Mouse (Mus musculus): ENCODE results near the gene Abcc6. TPM values are rescaled to one million over a fixed set of nuclear protein-coding genes. Genes with fewer than 3 reads are reported as not detected.

Abcc6 gene
- total RNA-seq, 2 experiments from 2014 or later: not detected

GRCm38 (mm10) chr7:46029299-46030144, 580 bp downstream of the Abcc6 start:
- ATAC-seq (replicated peaks; ENCODE audit: low FRiP score, poor library complexity, severe bottlenecking): no peak

GRCm38 (mm10) chr7:46028681-46029080, 1.4 kb downstream of the Abcc6 start:
- ATAC-seq (replicated peaks; ENCODE audit: low FRiP score, poor library complexity, severe bottlenecking): no peak

GRCm38 (mm10) chr7:46025436-46025835, 4.7 kb downstream of the Abcc6 start:
- no peak for ATAC-seq (replicated peaks; ENCODE audit: low FRiP score, poor library complexity, severe bottlenecking)

- ATAC-seq (replicated peaks; ENCODE audit: low FRiP score, poor library complexity, severe bottlenecking): no peak
Measured at GRCm38 (mm10) chr7:46021951-46022350, 8.2 kb downstream of the Abcc6 start.

- no peak for ATAC-seq (replicated peaks; ENCODE audit: low FRiP score, poor library complexity, severe bottlenecking)
Measured at GRCm38 (mm10) chr7:46019594-46019993, 10.5 kb downstream of the Abcc6 start.

GRCm38 (mm10) chr7:46013266-46014010, 16.7 kb downstream of the Abcc6 start:
- no peak for ATAC-seq (replicated peaks; ENCODE audit: low FRiP score, poor library complexity, severe bottlenecking)

- ATAC-seq (replicated peaks; ENCODE audit: low FRiP score, poor library complexity, severe bottlenecking): no peak
Measured at GRCm38 (mm10) chr7:46012121-46012520, 18.0 kb downstream of the Abcc6 start.

GRCm38 (mm10) chr7:46009578-46009977, 20.5 kb downstream of the Abcc6 start:
- 0 out of 2 replicates have a peak, but pooled peaks have one; percentile 44 for ATAC-seq (replicated peaks; ENCODE audit: low FRiP score, poor library complexity, severe bottlenecking)

- ATAC-seq (replicated peaks; ENCODE audit: low FRiP score, poor library complexity, severe bottlenecking): no peak
Measured at GRCm38 (mm10) chr7:46002748-46003147, 27.4 kb downstream of the Abcc6 start.

- ATAC-seq (replicated peaks; ENCODE audit: low FRiP score, poor library complexity, severe bottlenecking): no peak
Measured at GRCm38 (mm10) chr7:46000577-46000976, 29.5 kb downstream of the Abcc6 start.

GRCm38 (mm10) chr7:45992470-45992869, 37.6 kb downstream of the Abcc6 start:
- no peak for ATAC-seq (replicated peaks; ENCODE audit: low FRiP score, poor library complexity, severe bottlenecking)

- ATAC-seq (replicated peaks; ENCODE audit: low FRiP score, poor library complexity, severe bottlenecking): no peak
Measured at GRCm38 (mm10) chr7:45988344-45988743, 41.8 kb downstream of the Abcc6 start.

- no peak for ATAC-seq (replicated peaks; ENCODE audit: low FRiP score, poor library complexity, severe bottlenecking)
Measured at GRCm38 (mm10) chr7:45986893-45987292, 43.2 kb downstream of the Abcc6 start.

GRCm38 (mm10) chr7:45981612-45982011, 48.5 kb downstream of the Abcc6 start:
- no peak for ATAC-seq (replicated peaks; ENCODE audit: low FRiP score, poor library complexity, severe bottlenecking)

- ATAC-seq (replicated peaks; ENCODE audit: low FRiP score, poor library complexity, severe bottlenecking): no peak
Measured at GRCm38 (mm10) chr7:45974512-45974911, 55.6 kb downstream of the Abcc6 start.

- no peak for ATAC-seq (replicated peaks; ENCODE audit: low FRiP score, poor library complexity, severe bottlenecking)
Measured at GRCm38 (mm10) chr7:45974103-45974502, 56.0 kb downstream of the Abcc6 start.

- no peak for ATAC-seq (replicated peaks; ENCODE audit: low FRiP score, poor library complexity, severe bottlenecking)
Measured at GRCm38 (mm10) chr7:45973271-45973687, 56.8 kb downstream of the Abcc6 start.

GRCm38 (mm10) chr7:45971831-45972723, 58.0 kb downstream of the Abcc6 start:
- ATAC-seq (replicated peaks; ENCODE audit: low FRiP score, poor library complexity, severe bottlenecking): no peak

- no peak for ATAC-seq (replicated peaks; ENCODE audit: low FRiP score, poor library complexity, severe bottlenecking)
Measured at GRCm38 (mm10) chr7:45956611-45957010, 73.5 kb downstream of the Abcc6 start.

- no peak for ATAC-seq (replicated peaks; ENCODE audit: low FRiP score, poor library complexity, severe bottlenecking)
Measured at GRCm38 (mm10) chr7:45949061-45949460, 81.0 kb downstream of the Abcc6 start.
